Mouse (Mus musculus) heart, postnatal 10 days (tissue): ENCODE measurements around the gene Slc25a33. TPM values are rescaled to one million over a fixed set of nuclear protein-coding genes. Genes with fewer than 3 reads are reported as not detected.

Experiments used
- DNase-seq, 2 experiments: peaks; one replicate each; pipeline ENCODE4 v3.0.0; 2021
- intact Hi-C: fragments of 180-260 bp; cut with DNase I; formaldehyde crosslinking; loops from one replicate; pipeline ENCODE4 v1.15.1; 2025
- total RNA-seq, 2 experiments: library from RNA; stranded (reverse); gene quantifications; 2 replicates each; pipeline ENCODE4 v1.2.3; 2021

The Slc25a33 gene
- total RNA-seq, 2 experiments from 2014 or later = 10.3 to 19.6 TPM

DNA sequence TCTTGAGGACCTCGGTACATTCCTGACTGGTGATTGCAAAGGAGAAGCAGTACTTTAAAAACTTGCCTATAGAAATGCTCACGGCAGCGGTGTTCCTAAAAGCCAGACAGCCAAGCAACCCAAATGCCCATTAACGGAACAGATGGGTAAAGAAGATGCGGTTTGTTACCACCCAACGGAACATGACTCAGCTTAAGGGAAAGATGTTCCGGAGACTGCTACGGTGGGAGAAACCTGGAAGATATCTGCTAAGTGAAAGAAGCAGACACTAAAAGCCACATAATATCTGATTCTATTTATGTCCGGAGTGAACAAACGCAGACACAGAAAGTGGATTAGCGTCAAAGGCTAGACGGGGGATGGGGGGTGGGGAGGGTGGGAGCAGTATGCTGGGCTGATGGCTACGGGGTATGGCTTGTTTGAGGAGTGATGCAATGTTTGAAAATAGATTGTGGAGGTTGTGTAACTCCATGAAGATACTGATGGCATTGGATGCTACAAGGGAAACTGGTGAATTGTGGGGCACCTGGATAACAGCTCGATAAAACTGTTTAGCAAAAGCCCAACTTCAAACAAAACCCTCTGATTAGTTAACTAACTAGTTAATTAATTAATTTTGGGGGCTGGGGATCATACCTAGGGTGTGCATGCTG, 22.6 kb upstream of the Slc25a33 start:
- intact Hi-C loops = no loop called here
- DNase-seq = no peak

DNA sequence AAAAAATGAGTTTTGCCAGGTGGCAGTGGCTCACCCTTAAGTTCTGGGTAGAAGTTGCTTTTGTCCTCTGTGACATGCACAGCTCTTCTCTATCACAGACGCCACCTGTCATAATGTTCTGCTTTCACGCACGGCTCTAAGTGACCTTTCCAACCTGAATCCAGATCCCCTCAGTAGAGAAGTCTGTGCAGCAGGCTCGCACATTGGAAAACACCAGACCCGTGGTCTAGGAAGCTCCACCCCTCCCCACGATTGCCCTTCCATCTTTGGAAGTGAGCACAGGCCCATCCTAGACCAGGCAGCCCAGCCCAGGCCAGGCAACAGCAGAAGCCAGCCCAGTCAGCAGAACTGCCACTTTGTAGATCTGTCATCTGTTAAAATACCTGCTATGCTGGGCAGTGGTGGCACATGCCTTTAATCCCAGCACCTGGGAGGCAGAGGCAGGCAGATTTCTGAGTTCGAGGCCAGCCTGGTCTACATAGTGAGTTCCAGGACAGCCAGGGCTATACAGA, 20.9 kb upstream of the Slc25a33 start:
- no peak for DNase-seq
- intact Hi-C loops = no loop called here

DNA sequence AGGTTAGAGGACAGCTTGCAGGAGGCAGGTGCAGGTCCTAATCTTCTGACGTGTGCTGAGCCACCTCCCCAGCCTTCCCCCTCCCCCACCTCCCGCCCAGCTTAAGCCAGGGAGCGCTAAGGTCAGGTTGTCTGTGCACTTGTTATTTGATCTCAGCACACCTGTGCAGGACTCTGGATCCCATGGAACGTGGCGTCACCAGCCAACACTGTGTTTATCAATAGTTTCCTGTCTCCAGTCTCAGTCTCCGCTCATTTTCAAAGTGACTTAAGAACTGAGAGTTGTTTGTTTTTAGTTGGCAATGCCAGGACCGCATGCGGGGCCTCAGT, 19.9 kb upstream of the Slc25a33 start:
- intact Hi-C loops = no loop called here
- DNase-seq = no peak

DNA sequence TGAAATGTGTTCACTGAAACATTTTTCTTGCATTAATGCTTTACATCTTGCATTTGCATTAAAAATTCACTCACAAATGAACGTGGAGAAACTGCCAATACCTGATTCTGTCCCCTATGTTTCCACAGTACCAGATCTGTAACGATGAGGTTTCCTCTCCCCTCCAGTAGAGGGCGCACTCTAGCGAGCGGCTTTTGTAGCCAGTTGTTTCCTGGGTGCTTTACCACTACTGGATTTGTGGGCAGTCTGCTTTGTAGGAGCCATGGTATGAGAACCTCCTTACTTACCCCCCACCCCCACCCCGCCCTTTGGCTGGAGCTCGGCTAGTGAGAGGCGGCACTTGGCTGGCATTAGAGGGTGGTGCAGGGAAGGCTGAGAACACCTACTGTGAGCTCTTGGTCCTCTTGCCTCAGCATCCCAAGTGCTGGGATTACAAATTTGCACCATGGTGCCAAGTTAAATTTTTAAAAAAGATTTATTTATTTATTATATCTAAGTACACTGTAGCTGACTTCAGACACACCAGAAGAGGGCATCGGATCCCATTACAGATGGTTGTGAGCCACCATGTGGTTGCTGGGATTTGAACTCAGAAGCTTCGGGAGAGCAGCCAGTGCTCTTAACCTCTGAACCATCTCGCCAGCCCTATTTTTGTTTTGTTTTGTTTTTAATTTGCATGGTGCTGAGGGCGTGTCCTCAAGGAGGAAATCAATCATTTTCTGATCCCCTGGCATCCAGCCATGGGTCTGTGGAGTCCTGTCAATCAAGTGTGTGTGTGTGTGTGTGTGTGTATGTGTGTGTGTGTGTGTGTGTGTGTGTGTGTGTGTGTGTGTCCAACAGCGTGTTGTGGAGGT, 19.3 kb upstream of the Slc25a33 start:
- intact Hi-C loops = no loop called here
- DNase-seq = peak in 1 of 2 experiments; percentile 64

DNA sequence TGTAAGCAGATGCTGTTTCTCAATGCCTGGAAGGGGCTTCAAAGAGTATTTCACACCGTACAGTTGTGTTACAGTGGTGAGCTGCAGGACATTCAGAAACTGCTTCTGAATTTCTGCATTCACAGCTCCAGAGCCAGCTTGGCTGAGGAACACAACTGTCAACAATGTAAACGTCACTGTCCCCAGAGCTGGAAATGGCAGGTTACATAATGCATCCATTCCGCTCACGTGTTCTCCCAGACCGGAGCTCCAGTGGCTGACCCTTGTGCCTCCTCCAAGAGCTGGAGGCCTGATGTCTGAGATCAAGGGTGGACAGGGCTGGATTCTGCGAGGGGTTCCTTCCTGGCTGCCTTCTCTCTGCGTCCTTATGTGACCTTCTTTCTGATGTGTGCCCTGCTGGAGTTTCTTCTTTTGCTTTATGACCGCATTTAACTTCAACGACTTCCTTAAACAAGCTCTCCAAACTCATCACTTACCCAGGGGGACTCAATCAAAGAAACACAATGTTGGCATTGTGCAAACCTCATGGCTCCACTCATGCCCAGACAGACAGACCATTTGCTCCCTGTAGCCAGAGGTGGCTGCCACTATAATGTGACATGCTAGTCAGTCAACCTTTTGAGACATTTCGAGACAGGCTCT, 18.2 kb upstream of the Slc25a33 start:
- intact Hi-C loops = no loop called here
- DNase-seq = peak; percentile 80 to 87

DNA sequence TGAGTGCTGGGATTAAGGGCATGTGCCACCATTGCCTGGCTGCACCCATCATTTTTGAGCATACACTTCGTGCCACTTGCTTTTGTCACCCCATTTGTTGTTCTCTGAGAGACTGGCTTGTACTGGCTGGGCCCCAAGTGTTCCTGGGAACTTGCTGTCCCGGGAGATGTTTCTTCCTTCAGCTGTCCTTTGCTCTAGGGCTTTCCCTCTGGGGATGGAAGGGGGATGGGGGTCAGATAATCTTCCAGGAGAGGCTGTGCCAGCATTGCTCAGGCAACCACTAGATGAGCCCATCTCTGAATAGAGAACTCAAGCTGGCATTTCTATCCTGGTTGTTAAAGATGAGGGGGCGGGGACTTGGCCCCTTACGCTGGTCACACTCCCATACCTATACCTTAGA, 17.4 kb upstream of the Slc25a33 start:
- intact Hi-C loops = no loop called here
- peak; percentile 58 to 61 for DNase-seq

DNA sequence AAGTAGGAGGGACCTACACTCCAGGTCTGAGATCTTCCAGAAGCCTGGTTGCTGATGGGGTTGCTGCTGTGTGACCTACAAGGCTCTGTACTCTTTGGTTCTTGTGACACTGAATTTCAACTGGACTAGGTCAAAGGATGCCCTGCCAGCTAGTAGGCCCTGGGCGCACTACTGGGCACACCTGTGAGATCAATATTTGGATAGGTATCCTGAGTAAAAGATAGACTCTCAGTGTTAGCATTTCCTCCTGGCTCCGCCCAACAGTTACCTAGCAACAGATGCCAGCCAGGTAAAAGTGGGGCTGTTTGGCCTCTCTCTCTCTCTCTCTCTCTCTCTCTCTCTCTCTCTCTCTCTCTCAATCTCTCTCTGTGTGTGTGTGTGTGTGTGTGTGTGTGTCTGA, 16.9 kb upstream of the Slc25a33 start:
- DNase-seq = no peak
- intact Hi-C loops = no loop called here

DNA sequence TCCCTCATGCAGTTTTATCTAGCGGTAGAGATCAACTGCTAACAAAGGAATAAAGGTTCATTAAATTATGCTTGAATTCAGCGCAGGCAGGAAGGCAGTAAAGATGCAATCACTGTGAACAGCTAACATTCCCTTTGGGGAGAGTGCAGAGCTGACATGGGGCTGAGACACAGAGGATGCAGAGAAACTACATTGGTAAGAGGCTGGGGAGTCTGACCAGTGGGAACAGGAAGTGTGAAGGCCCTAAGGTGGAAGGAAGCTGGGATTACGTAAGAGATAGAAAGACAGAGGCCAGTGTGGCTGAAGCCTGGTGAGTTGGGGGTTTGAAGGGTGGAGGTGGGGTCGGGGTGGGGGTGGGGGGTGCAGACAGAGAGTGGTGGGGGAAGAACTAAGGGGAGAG, 16.5 kb upstream of the Slc25a33 start:
- intact Hi-C loops = no loop called here
- no peak for DNase-seq

DNA sequence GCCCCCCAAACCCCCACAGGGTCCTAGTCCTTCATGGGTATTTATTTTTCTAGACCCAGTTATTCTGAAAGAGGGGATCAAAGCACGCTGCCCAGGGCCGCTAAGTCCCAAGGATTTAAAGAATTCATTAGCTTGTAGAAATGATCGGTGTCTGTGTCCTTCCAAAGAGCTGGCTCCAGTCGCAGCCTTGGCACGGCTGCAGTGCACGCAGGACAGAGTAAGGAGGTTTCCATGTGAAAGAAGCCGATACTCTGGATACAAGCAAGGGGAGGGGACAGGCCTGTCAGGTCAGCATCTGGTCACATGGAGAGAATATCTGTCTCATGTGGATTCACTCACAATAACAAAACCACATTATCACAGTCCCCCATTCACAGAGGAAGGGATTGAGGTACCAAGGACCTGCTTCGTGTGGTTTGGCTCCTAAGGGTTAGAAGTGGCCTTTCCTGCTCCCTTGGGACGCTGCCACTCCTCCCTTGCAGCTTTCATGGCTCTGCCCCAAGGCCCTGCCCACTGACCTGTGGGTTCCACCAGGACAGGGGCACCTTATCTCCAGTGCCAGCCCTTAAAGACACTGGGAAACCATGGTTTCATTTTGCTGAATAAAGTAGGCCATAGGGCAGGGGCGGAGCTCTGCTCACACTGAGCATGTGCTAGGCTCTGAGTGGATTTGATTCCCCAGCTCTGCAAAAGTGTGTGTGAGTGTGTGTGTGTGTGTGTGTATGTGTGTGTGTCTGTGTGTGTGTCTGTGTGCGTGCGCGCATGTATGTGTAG, 15.5 kb upstream of the Slc25a33 start:
- peak; percentile 74 to 78 for DNase-seq
- intact Hi-C loops = no loop called here

DNA sequence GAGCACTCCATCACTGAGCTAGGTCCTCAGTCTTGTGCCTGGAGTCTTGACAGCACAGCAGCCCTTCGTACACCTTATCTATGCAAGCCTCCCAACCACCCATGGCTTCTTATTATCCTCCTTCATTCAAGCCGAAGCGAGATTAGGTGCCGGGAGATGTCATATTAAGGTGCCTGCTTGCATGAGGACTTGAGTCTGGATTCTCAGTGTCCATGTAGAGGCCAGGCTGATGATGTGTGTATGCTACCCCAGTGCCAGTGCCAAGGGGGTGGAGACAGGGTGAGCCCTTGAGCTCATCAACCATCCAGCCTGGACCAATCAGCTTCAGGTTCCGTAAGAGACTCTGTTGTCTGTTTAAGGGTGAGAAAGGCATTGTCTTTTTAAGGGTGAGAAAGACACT, 10.8 kb upstream of the Slc25a33 start:
- intact Hi-C loops = no loop called here
- DNase-seq = peak in 1 of 2 experiments; percentile 31

DNA sequence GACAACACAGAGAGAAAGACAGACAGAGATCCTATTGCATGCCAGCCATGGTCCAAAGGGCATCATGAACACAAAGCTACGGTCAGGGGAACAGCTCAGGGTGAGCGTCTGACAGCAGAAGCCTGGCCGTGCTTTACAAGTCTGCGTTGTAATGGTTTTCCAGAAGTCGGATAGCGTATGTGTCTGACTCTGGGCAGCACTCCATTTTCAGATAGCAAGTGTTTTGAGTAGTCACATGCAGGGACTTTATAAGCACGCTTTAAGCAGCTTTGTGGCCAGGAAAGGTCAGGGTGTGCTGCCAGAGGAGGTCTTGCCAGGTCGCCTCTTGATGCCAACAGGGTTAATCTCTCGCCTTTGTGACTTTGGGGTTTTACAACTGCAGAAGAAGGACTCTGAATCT, 10.3 kb upstream of the Slc25a33 start:
- intact Hi-C loops = no loop called here
- DNase-seq = peak; percentile 79 to 81

DNA sequence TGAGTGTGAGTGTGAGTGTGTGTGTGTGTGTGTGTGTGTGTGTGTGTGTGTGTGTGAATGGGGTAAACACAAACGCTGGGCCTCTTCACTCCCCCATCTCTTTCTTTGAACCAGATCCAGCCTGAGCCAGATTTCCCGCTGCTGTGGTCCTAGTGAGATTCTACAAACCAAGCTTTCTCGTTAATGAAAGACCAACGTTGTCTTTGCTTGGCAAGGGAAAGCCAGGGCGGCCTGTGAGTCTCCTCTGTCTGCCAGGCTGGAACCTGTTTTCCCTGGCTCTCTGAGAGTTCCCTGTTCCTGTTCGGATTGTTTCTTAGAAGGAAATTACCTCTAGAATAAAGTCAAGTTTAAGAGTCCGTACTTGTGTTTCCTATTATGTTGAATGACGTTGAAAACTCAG, 8.9 kb upstream of the Slc25a33 start:
- DNase-seq = no peak
- intact Hi-C loops = no loop called here

DNA sequence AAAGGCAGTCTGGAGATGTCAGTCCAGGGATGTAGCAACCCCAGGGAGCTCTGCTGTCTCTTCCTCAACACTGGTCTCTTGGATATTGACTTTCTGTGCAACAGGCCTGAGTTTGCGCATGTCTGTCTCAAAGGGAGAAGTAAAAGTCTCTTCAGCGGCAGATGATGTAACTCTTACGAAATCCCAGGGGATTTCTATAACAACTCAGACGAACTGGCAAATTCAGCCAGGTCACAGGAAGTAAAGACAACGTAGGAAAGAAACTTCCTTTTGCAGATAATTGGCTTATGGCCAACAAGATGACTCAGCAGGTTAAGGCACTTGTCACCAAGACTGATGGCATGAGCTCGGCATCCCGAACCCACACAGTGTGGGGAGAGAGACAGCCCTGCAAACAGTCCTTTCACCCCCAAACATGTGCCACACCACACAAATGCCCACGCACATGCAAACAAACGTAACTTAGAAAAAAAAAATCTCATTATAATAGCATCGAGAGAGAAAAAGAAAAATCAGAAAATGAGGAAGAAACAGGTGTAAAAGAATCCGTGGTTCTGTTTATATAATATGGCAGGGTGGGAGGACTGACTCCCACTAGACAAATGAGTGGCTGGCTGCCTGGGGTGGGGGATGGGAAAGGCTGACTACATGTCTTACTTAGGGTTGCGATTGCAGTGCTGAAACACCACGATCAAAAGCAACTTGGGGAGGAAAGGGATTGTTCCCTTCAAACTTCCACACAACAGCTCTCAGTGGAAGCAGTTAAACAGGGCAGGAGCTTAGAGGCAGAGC, 6.7 kb upstream of the Slc25a33 start:
- intact Hi-C loops = no loop called here
- DNase-seq = peak; percentile 58 to 63

DNA sequence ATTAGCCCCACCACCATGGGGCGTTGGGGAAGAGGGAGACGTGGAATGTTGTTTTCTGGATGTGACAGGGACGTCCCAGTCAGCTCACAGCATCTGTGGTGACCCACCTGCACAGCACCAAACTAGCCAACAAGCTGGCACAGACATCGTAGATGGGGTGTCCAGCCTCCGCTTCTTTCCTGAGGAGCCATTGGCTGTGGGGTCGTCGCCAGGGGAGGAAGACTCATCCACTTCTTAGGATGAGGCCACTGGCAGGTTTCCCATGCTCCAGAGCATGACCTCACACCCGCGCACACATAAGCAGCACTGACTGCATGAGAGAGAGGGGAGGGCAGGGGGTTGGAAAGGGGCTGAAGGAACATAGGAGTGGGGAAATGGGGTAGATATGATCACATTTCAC, 5.9 kb upstream of the Slc25a33 start:
- no peak for DNase-seq
- intact Hi-C loops = no loop called here

DNA sequence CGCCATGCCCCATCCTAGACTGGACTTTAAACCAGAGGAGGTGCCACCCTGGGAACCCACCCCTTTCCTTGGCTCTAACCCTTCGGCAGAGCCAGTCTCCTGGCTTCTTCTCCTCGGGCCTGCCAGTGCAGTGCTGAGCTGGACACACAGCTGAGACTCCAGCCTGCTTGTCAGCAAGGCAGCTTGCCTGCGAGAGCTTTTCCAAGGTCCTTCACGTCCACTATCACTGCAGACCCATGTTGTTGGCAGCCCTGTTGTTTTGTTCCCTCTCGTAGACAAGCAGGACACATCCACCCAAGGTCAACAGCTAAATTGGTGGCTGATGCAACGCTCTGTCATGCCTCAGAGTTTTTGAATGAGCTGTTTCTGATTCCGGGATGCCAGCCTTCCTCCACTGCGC, 3.0 kb upstream of the Slc25a33 start:
- intact Hi-C loops = no loop called here

DNA sequence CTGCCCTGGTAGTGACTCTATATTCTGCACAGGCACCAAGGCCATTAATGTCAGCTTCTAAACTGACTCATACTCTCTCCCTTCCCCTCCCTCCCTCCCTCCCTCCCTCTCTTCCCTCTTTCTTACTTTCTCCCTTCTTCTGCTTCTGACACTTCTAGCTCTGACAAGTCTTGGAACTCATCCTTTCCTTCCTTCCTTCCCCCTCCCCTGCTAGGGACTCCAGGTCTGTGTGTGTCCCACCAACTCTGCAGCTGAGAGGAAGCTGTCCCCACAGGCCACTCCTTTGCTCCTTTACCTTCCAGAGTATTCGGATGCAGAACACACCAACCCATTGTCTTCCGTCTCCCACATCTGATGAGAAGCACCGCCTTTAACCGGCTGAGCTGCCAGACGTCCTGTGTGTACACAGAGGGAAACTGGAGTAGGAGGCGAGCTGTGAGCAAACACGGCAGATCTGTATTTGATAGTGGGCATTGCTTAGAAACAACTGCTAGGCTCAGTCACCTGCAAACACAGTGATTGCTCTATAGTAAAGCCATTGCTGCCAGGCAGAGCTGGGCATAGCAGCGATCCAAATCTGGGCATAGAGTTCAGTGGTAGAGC, 1.8 kb upstream of the Slc25a33 start:
- intact Hi-C loops = no loop called here
- DNase-seq = no peak

More for the DNA sequence above, 3.0 kb upstream of the Slc25a33 start:
- peak; percentile 69 to 79 for DNase-seq

DNA sequence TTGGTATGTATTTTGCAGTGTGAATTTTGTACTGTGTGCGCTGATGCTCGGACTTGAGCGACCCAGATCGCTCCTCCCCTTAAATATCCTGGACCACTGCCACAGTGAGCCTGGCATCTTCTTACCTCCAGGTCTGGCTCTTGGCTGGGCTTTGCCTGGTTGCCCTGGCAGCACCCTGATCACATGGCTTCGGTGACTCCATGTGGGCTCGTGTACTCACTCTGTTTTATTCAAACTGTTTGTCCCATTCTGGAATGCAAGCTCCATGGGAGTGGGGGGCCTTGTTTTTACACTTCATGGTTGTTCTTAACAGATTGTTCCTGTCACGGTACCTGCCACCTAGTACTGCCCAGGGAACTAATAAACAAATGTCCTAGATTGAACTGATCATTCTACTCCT, 1.3 kb upstream of the Slc25a33 start:
- intact Hi-C loops = no loop called here
- peak; percentile 86 to 87 for DNase-seq

DNA sequence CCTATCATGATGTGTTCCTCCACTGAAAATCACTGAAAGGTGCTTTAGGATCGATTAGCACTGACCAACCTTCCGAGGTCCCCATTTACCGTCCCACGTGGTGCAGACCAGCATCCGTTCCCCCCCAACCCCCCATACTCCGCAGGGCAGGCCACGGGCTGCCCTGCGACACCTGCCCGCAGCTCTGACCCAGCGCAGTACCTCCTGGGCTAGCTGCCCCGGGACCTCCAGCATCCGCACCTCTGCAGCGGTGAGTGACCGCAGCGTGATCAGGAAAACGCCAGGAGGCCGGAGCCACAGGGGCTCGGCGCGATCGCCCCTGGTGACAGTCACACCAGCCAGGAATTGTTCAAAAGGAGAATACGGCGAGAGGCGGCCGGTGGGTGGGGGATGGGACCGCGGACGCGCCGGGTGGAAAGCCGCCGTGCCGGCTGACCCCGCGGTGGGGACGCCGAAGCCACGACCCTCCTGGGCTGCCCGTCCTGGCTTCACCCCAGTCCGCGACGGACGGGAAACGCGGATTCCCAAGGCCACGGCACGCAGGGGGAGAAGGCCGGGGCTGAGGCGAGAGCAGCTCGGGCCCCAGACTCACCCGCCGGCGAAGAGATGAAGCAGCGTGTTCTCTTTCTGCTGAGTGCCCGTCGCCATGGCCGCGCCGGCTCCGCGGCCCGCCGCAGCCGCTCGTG, 526 bp downstream of the Slc25a33 start:
- intact Hi-C loops = no loop called here
- DNase-seq = no peak

DNA sequence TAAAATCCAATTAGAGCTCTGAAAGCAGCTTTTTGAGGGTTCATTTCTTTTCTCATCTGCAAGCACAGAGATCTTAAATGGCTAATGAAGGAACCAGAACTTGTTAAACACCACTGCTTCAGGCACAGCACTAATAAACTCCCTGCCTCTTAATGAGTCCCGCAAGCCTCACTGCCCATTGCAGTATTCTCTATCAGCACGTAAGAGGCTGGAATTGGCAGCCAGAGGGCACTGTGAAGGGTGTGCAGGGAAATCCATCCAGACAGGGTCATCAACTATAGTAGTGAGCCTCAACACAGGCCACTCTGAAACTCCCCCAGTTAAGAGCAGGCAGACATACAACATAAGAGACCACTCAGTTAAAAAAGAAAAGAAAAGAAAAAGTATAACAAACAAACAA, 1.7 kb downstream of the Slc25a33 start:
- intact Hi-C loops = no loop called here
- peak; percentile 48 to 56 for DNase-seq
